Mouse (Mus musculus) hematopoietic stem cell, adult 5-6 weeks (primary cell): Measurements from ENCODE around the gene Cenpp. TPM values are rescaled to one million over a fixed set of nuclear protein-coding genes. Genes with fewer than 3 reads are reported as not detected.
"Not testable (repeated sequence)": the region's sequence is repeated elsewhere in the genome, so short reads cannot be mapped to it uniquely, and the experiment has no call there.

Source experiments
- ATAC-seq, 2 experiments: fragments of 125-278 bp in 1 of 2; replicated peaks in 1 of 2; 2 replicates each; pipeline ENCODE4 v1.8.0; 2016 to 2017; ENCODE audit warnings: inconsistent platforms in 2 of 2, mild to moderate bottlenecking in 2 of 2, moderate number of reproducible peaks in 2 of 2, low read depth in 1 of 2, moderate TSS enrichment in 1 of 2; ENCODE audit not compliant: low FRiP score in 2 of 2, poor library complexity in 2 of 2, severe bottlenecking in 2 of 2, insufficient read depth in 1 of 2, low TSS enrichment in 1 of 2
- total RNA-seq: library from RNA; stranded (forward); fragments of 172-1452, 232-1000 nt; gene quantifications from 2 replicates; pipeline ENCODE4 v1.2.3, GENCODE M21; 2017

The Cenpp gene
- total RNA-seq, 1 experiment from 2014 or later = 36.8 TPM

DNA sequence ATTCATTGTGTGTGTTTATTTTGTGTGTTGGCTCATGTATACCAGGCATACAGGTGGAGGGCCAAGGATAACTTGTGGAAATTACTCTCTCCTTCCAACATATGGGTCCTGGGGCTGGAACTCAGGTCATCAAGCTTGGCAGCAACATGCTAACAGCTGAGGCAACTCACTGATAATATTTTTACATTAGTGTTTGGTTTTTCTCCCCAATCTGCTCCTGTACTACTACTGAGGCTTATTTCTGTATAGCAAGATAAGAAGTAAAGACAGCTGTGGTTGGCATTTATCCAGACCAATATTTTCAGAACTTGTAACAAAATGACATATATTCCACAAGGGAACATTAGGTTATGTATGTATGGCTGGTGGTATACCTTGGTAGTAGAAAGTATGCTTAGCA, 34.2 kb downstream of the Cenpp start:
- ATAC-seq = no peak

DNA sequence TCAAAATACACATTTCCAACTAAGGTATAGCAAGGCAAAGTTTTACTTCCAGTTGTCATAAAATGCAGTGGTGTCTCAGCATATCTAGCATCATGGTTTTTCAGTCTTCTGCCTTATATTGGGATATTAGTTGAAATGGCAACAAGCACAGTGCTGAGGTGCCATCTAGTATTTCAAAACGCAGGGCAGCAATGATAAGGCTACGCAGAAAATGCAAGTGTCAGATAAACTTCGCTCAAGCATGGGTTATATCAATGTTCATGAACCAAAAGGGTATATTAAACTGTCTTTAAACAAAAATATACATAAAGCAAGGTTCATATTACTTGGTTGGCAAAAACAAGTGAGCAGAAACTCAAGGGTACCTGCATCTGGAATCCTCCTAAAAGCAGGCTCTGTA, 35.6 kb downstream of the Cenpp start:
- ATAC-seq = no peak

DNA sequence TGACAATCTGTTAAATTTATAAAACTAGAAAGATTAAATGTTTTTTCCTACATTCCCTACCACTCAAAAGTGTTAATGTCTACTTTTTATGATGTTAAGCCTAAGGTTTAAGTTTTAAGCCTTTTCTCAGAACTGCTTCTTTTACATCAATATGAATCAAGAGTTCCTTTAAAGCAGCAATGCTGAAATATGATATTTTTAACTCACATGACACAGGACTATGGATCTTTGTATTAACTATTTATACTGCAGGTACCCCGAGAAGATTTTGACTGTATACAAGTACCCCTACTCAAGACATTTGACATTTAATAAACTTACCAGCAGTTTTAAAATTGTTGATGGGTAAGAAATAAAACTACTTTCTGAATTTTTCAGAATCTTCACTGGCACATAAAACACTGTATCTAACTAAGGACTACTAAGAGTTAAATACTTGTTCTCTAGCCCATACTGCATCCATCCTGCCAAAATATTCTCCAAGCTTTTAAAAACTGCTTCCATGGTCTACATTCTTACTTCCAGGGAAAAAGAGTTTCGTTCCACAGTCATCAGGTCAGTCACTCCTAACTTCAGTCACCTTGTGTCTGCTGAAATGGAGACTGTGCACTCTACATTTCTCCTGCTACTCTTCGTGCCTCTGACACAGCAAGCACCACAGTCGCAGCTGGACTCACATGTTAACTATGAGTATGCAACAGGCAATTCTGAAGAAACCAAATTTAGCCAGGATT, 43.8 kb downstream of the Cenpp start:
- ATAC-seq = no peak

DNA sequence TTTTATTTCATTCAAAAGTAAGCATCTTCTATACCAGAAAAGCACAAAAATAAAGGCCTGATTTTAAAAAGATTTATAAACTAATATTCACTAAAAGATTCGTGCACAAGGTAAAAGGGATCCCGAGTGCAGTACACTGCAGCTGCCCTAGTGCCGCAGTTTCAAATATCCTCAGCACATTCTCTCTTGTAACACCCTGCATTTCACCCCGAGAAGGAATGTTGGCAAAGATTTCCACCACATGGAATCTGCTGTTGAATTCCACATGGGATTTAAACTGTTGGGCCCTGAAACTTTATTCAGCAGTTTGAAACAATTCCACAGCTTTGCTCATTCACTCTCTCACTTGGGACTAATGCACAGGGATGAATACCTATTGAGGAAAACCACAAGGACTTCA, 44.9 kb downstream of the Cenpp start, which contains the start of gene Ogn:
TSS of gene Ogn (plus strand) at position 333 of the 400 bp plus-strand sequence.
- ATAC-seq = no peak

DNA sequence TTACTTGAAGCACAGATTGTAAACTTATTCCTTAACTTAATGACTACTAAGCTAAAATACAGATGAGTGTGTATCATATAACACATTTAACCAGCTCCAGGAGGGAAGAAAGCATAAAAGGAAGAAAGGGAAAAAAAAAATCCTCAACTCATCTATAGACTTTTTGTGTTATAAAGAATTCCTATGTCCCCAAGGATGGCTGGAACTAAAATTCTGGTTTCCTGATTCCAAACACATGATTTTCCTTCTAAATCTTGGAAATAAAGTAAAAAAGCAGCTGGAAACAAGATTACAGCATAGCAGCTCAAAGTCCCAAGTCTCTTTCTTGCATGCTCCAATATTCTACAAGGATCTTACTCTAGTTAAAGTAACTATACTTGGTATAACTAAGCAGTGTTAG, 49.0 kb downstream of the Cenpp start:
- no peak for ATAC-seq

DNA sequence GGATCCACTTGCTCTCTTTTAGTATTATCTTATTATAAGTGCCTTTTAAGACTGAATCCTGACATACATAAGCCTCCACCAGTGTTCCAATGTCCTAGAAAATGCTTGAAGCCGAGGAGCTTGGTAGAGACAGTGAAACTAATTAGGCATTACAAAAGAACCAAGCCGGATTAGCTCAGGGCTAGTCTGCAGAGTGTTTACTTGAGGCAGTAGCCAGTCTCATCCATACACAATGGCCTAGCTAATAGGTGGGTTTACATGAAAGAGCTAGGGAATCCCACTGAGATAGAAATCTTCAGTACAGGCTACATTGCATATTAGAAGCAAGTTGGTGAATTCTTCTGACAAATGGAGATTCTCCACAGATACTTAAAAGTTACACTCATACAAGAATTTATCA, 50.0 kb downstream of the Cenpp start:
- not testable (repeated sequence) for ATAC-seq

DNA sequence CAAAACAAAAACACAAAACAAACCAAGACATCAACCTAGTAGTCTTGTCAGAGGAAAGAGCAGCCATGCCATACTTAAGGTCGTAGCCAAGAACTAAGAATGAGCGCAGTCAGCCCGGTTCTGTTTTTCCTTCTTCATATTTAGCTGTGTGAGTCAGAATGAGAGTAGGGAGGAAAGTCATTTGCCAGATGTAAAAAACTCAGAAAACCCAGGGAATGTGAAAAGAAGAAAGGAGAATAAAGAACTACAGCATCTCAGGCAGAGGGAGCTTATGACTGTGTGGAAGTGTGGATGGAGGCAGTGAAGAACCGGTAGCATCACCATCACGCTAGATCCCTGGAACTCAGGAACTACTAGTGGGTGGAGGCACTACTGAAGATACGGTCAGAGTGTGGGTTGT, 66.5 kb downstream of the Cenpp start:
- ATAC-seq = no peak

DNA sequence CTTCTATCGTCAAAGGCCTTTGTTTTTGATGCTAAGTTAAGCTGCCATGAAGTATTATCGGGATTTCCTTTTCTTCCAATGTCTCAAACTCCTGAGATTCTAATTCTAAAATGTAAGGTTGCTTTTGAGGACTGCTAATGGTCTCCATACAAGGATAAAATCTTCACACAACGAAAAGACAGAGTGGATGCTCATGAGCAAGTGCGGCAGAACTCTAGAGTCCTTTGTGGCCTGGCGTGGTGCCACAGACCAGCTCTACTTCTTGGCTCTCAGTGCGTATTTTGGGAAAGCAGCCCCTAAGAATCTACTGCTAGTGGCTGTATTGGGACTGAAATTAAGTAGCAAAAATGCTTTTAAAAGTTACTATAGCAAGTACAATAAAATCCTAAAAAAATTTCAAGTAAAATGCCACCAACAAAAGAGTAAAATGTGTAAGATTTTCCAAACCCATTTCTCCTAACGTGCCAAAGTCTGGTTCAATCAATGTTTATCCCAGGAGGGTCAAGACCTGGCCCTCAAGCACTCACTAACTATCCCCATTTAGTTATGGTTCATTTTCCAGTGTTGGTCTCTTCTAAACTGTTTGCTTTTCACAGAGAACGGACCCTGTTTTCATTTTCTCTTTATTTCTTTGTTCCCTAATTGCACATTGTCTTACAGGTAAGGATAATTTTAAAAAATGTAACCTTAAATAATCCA, 68.1 kb downstream of the Cenpp start:
- 0 out of 4 replicates have a peak, but pooled peaks of 1 of the 2 experiments have one; percentile 17 for ATAC-seq

DNA sequence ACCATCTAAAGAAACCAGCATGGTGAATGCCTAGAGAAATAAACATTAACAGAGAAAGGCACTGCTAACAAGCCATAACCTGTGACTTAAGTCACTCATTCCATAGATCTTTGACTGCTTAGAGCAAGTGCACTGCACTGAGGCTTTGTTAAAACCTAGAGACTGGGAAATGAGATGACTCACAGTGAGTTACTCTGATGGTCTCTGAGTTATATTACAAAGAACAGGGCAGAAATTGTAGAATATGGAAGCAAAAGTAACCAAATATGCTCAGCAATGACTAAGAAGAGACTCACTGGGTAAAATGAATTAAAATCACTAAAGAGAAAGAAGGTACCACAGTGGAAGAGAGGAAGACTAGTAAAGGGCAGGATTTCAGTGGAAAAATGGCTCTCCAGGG, 68.7 kb downstream of the Cenpp start:
- no peak for ATAC-seq

DNA sequence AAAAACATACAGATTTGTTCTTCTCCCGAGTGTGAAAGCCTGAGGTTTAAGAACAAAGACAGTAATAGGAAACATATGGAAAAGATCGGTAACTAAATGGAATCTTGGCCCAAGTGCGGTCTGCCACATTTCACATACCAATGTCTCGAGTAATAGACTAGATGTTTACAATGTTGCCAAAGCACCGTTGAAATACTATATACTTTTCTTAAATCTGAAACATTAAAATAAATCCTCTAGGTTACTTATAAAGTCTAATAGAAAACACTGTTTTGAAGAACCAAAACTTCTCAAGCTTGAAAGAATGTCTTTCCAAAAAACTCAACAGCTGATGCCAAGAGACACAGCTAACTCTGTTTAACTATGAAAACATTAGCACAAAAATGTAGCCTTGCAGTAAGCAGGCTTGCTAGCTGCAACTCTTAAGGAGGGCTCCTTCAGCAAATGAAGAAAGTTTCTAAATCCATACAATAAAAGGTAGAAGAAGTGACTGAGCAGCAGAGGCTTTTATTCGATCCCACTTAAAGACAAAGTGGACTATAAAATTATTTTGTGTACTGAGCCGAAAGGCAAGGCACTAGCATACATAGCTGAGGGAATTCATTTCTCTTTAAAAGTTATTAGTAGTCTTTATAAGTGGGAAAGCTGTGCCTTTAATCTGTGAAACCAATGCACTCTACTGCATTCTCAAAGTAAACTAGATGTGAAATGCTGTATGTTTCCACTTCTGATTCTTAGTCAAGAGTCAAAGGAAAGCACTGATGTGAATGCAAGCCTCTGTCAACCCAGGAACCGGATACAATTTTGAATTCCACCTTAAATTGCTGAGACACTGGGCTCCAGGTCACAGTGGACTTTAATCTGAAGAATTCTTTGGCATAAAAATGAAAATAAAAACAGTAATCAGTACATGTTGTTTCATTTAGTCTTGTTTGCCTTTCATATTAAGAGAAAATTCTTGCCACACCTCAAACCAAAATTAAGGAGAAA, 70.7 kb downstream of the Cenpp start, which contains the start of gene Omd:
TSS of gene Omd (plus strand) at position 922 of the 990 bp plus-strand sequence.
- ATAC-seq = no peak

DNA sequence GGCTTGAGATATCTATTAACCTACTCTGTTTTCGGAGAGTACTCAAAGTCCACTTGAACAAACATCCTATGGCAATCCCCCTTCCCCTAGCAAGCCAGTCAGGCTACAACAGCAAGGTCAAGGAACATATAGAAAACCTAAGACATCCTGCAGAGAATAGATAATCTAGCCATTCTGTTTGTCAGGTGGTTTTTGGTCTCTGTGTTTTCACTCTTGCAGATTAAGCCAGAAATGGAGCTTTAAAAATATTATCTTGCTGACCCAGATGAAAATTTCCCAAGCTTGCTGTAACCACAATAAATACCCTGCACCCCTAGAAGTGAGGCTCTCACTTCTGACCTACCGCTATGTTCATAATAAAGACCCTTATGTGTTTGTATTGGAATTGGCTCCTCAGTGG, 81.2 kb downstream of the Cenpp start:
- no peak for ATAC-seq

DNA sequence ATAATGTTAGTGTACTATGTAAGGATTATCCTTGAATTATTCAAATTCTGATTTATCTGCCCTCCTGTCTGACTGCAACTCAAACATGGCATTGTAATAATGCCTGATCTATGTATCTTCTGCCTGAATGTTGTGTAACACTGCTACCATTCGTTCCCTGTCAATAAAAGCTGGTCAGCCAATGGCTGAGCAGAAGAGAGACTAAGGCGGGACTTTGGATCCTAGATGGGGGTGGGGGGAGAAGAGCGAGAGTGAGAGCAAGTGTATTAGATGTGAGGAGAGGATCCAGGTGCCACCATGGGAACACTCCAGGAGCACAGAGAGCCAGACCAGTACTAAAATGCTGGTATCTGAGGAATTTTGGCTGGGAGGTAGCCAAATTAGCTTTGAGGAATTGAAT, 82.2 kb downstream of the Cenpp start:
- no peak for ATAC-seq

DNA sequence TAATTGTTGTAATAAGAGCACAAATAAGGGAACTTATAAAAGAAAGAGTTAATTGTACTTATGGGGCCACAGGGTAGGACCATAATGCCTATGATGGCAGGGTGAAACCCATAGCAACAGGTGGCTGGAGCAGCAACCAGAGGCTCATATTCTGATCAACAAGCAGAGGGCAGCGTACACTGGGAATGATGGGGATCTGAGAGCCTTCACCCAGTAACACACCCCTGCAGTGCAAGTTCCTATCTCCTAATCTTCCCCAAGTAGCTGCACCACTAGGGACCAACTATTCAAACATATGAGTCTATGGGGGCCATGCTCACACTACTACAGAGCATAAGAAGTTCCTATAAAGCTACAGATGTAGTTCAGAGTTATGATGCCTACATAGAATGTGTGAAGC, 88.2 kb downstream of the Cenpp start:
- ATAC-seq = no peak

DNA sequence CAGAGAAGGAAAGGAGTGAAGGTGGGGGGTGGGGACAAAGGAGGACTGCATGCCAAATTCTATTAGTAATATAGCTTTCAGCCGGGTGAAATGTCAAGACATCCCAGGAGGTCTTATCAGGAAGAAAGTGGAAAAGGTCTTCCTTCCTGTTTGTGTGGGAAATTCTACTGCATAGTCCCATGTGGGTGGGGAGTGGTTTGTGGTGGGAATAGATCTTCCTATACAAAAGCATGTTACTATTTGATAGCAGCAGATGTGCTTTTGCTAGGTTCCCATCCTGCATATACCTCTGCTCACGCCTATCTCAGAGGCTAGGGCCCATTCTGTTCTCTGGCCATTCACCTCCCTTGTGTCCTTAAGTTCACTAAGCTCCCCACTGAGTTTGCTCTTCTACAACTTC, 91.7 kb downstream of the Cenpp start:
- ATAC-seq = no peak

DNA sequence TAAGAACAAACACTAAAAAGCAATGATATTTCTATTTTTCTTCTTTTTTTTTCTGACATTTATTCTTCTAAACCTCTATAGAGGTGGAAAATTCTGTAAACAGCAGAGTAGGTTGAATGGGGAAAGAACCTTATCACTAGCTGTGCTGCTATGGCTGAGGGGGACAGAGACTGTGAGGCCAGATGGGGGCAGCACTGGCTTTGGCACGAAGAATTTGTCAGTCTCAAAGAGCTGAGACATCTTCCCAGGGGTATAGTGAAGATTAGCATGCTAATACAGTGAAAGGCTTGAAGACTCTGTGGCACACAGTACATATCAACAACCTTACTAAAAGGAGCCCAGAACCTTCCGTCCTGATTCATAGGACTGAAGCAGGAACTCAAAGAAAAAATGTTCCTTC, 93.4 kb downstream of the Cenpp start:
- ATAC-seq = no peak

DNA sequence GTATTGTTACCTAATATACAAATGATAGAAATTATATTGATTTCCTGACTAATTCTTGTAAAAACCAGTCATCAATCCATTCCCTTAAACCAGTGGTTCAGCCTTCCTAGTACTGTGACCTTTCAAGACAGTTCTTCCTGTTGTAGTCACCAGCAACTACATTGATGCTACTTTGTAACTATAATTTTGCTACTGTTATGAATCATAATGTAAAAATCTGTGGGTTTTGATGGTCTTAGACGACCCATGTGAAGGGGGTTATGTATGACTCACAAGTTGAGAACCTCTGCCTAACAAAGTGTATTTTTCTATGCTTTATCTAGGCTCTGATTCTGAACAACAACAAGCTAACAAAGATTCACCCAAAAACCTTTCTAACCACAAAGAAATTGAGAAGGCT, 95.7 kb downstream of the Cenpp start:
- ATAC-seq = no peak

DNA sequence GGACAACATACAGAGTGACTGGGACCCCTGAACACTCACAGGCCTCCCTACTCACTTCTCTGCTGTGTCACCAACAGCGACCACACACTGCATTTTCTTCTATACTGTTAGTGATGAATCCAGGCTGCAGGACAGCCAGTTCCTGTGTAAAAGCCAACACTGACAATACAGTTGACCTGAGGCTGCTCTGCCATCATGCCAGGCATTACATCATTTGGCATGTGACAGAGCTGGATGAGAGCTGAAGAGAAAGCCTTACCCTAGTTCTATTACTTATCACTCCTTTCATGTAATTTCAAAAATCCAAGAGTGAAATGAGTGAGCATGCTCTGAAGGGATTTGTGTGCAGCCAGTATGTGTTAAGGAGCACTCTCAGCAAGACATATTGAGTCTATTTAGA, 96.4 kb downstream of the Cenpp start:
- no peak for ATAC-seq

DNA sequence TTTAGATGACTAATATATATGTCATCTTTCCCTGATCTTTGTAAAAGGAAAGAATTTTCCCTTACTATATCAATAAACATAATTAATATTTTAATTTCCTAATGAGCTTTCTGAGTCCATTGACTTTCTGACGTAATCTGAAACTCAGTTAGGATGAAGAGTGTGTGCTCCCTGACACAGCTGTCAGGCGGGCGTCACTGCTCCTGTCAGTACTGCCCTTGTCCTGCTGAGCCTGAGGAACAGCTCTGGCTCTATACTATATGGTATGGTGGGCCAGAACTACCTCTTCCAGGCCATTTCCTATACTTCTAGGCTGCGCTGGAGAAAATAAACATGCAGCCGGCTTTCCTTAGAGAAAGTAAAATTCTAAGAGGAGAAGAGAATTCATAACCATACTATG, 98.1 kb downstream of the Cenpp start:
- ATAC-seq = no peak
